Mouse (Mus musculus): Measurements from ENCODE around the gene Gm11034.
A peak's percentile ranks its signal among the peaks of the same experiment; 100 is the strongest.

- TF ChIP-seq CTCF (conservative IDR thresholded peaks at IDR 0.05; ENCODE audit: low read length): peak; percentile 57
- no peak for TF ChIP-seq NANOG (IDR thresholded peaks at IDR 0.05; ENCODE audit: borderline replicate concordance, low read length)
- no peak for TF ChIP-seq POU5F1 (IDR thresholded peaks at IDR 0.05; ENCODE audit: borderline replicate concordance, low read length)
These were observed 43.9 kb upstream of the Gm11034 start for GRCm38 (mm10) chr8:72257171-72257901.

Data from E14TG2a.4 (cell line).